Mouse (Mus musculus): ENCODE data around the gene Tgfbr2. TPM values are rescaled to one million over a fixed set of nuclear protein-coding genes. Genes with fewer than 3 reads are reported as not detected.
"Not testable (repeated sequence)": the region's sequence is repeated elsewhere in the genome, so short reads cannot be mapped to it uniquely, and the experiment has no call there.

Gene Tgfbr2
- total and polyA plus RNA-seq, 3 experiments: 19.6 to 46.3 (median 42.8) TPM

GRCm38 (mm10) chr9:116041369-116041768, 133.8 kb downstream of the Tgfbr2 start:
- DNase-seq (ENCODE audit: extremely low read depth): no peak
- H3K4me1 ChIP-seq (ENCODE audit: control insufficient read depth in 1 of 2, insufficient read depth in 2 of 2): no peaks in the 10 kb centered on the region
- H3K27ac ChIP-seq (ENCODE audit: insufficient read depth, low read depth): no peak overlapping the region
- H3K27me3 ChIP-seq (replicated peaks): no peaks in the 10 kb centered on the region
- dilution Hi-C loops (cut with MboI; ENCODE audit: extremely low pct_ligation_motif_present, extremely low pct_unique_long_range_greater_than_20kb, low sequenced_read_pairs): no loop called here
- H3K4me3 ChIP-seq (replicated peaks in 1 of 3; ENCODE audit: low read depth in 2 of 3, low read length in 2 of 3, poor library complexity in 1 of 3): no peak overlapping the region
- no peak overlapping the region for H3K9ac ChIP-seq (ENCODE audit: insufficient read depth, low read depth)
- no peaks in the 10 kb centered on the region for H3K9me3 ChIP-seq (replicated peaks; ENCODE audit: low read length)
- in situ Hi-C loops (cut with MboI; ENCODE audit: low pct_ligation_motif_present, low pct_unique_long_range_greater_than_20kb, low sequenced_read_pairs): loop anchor here (10.0 to 25.0 kb wide), 2 partner anchors 177 to 329 kb away; no protein-coding TSS in a partner anchor
- TF ChIP-seq ZKSCAN1 (IDR thresholded peaks at IDR 0.05; ENCODE audit: borderline replicate concordance, low read depth, low read length): no peak
- no peak for TF ChIP-seq POLR2AphosphoS2 (IDR thresholded peaks at IDR 0.05; ENCODE audit: low read depth, low read length)
- H3K79me2 ChIP-seq (replicated peaks; ENCODE audit: control insufficient read depth, extremely low read depth, insufficient read depth, poor library complexity, severe bottlenecking): no peaks in the 10 kb centered on the region
- H3K36me3 ChIP-seq (replicated peaks in 1 of 2; ENCODE audit: control insufficient read depth in 1 of 2, insufficient read depth in 1 of 2, low read length in 1 of 2): no peaks in the 10 kb centered on the region
- no peak overlapping the region for H3K4me2 ChIP-seq (ENCODE audit: insufficient read depth, low read depth, poor library complexity, severe bottlenecking)

GRCm38 (mm10) chr9:116040852-116041251, 134.3 kb downstream of the Tgfbr2 start:
- in situ Hi-C loops (cut with MboI; ENCODE audit: low pct_ligation_motif_present, low pct_unique_long_range_greater_than_20kb, low sequenced_read_pairs): loop anchor here (10.0 to 25.0 kb wide), 2 partner anchors 176 to 329 kb away; no protein-coding TSS in a partner anchor
- dilution Hi-C loops (cut with MboI; ENCODE audit: extremely low pct_ligation_motif_present, extremely low pct_unique_long_range_greater_than_20kb, low sequenced_read_pairs); H3K36me3 ChIP-seq (replicated peaks in 1 of 2; ENCODE audit: control insufficient read depth in 1 of 2, insufficient read depth in 1 of 2, low read length in 1 of 2): not testable (repeated sequence)

GRCm38 (mm10) chr9:116039981-116040380, 135.2 kb downstream of the Tgfbr2 start:
- no peak for TF ChIP-seq PAX5 (IDR thresholded peaks at IDR 0.05; ENCODE audit: low read length)
- TF ChIP-seq CHD2 (IDR thresholded peaks at IDR 0.05; ENCODE audit: low read length): no peak
- no peak for TF ChIP-seq NELFE (IDR thresholded peaks at IDR 0.05; ENCODE audit: low read depth, low read length)
- TF ChIP-seq ETS1 (conservative IDR thresholded peaks at IDR 0.05; ENCODE audit: low read depth, low read length): no peak
- no peaks in the 10 kb centered on the region for H3K27me3 ChIP-seq (replicated peaks)
- in situ Hi-C loops (cut with MboI; ENCODE audit: low pct_ligation_motif_present, low pct_unique_long_range_greater_than_20kb, low sequenced_read_pairs): loop anchor here (10.0 to 25.0 kb wide), 2 partner anchors 175 to 328 kb away; no protein-coding TSS in a partner anchor
- H3K4me2 ChIP-seq (ENCODE audit: insufficient read depth, low read depth, poor library complexity, severe bottlenecking): no peak overlapping the region
- H3K9ac ChIP-seq (ENCODE audit: insufficient read depth, low read depth): no peak overlapping the region
- no peak overlapping the region for H3K4me3 ChIP-seq (replicated peaks in 1 of 3; ENCODE audit: low read depth in 2 of 3, low read length in 2 of 3, poor library complexity in 1 of 3)
- peaks cover 0 to 3% of the 10 kb centered on the region in 2 experiments; a peak in 1 of 4 replicates for H3K4me1 ChIP-seq (ENCODE audit: control insufficient read depth in 1 of 2, insufficient read depth in 2 of 2)
- no peaks in the 10 kb centered on the region for H3K9me3 ChIP-seq (replicated peaks; ENCODE audit: low read length)
- H3K27ac ChIP-seq (ENCODE audit: insufficient read depth, low read depth): no peak overlapping the region
- H3K36me3 ChIP-seq (replicated peaks in 1 of 2; ENCODE audit: control insufficient read depth in 1 of 2, insufficient read depth in 1 of 2, low read length in 1 of 2): no peaks in the 10 kb centered on the region
- dilution Hi-C loops (cut with MboI; ENCODE audit: extremely low pct_ligation_motif_present, extremely low pct_unique_long_range_greater_than_20kb, low sequenced_read_pairs): no loop called here
- DNase-seq (ENCODE audit: extremely low read depth): no peak
- no peaks in the 10 kb centered on the region for H3K79me2 ChIP-seq (replicated peaks; ENCODE audit: control insufficient read depth, extremely low read depth, insufficient read depth, poor library complexity, severe bottlenecking)

More at GRCm38 (mm10) chr9:116040852-116041251, 134.3 kb downstream of the Tgfbr2 start:
- H3K4me3 ChIP-seq (replicated peaks in 1 of 3; ENCODE audit: low read depth in 2 of 3, low read length in 2 of 3, poor library complexity in 1 of 3); DNase-seq (ENCODE audit: extremely low read depth); H3K4me1 ChIP-seq (ENCODE audit: control insufficient read depth in 1 of 2, insufficient read depth in 2 of 2); H3K27ac ChIP-seq (ENCODE audit: insufficient read depth, low read depth); H3K27me3 ChIP-seq (replicated peaks); H3K9ac ChIP-seq (ENCODE audit: insufficient read depth, low read depth); H3K9me3 ChIP-seq (replicated peaks; ENCODE audit: low read length); H3K4me2 ChIP-seq (ENCODE audit: insufficient read depth, low read depth, poor library complexity, severe bottlenecking); H3K79me2 ChIP-seq (replicated peaks; ENCODE audit: control insufficient read depth, extremely low read depth, insufficient read depth, poor library complexity, severe bottlenecking): not testable (repeated sequence)

- no peak for DNase-seq (ENCODE audit: extremely low read depth)
- no peaks in the 10 kb centered on the region for H3K36me3 ChIP-seq (replicated peaks in 1 of 2; ENCODE audit: control insufficient read depth in 1 of 2, insufficient read depth in 1 of 2, low read length in 1 of 2)
- H3K9me3 ChIP-seq (replicated peaks; ENCODE audit: low read length): no peaks in the 10 kb centered on the region
- H3K4me2 ChIP-seq (ENCODE audit: insufficient read depth, low read depth, poor library complexity, severe bottlenecking): no peak overlapping the region
- H3K79me2 ChIP-seq (replicated peaks; ENCODE audit: control insufficient read depth, extremely low read depth, insufficient read depth, poor library complexity, severe bottlenecking): no peaks in the 10 kb centered on the region
- H3K4me1 ChIP-seq (ENCODE audit: control insufficient read depth in 1 of 2, insufficient read depth in 2 of 2): peaks cover 0 to 3% of the 10 kb centered on the region in 2 experiments; a peak in 1 of 4 replicates
- no peak overlapping the region for H3K4me3 ChIP-seq (replicated peaks in 1 of 3; ENCODE audit: low read depth in 2 of 3, low read length in 2 of 3, poor library complexity in 1 of 3)
- no peaks in the 10 kb centered on the region for H3K27me3 ChIP-seq (replicated peaks)
- H3K27ac ChIP-seq (ENCODE audit: insufficient read depth, low read depth): no peak overlapping the region
- in situ Hi-C loops (cut with MboI; ENCODE audit: low pct_ligation_motif_present, low pct_unique_long_range_greater_than_20kb, low sequenced_read_pairs) (loop anchor here (25.0 kb wide), 1 partner anchor 326 kb away; no protein-coding TSS in a partner anchor), dilution Hi-C loops (cut with MboI; ENCODE audit: extremely low pct_ligation_motif_present, extremely low pct_unique_long_range_greater_than_20kb, low sequenced_read_pairs) (no loop called here)
- H3K9ac ChIP-seq (ENCODE audit: insufficient read depth, low read depth): no peak overlapping the region
- TF ChIP-seq USF1 (IDR thresholded peaks at IDR 0.05; ENCODE audit: low read depth, low read length): no peak
- TF ChIP-seq CTCF (conservative IDR thresholded peaks at IDR 0.05 in 1 of 2, IDR thresholded peaks at IDR 0.05 in 1 of 2; ENCODE audit: low read depth in 2 of 2, low read length in 2 of 2): no peak
- TF ChIP-seq MAZ (IDR thresholded peaks at IDR 0.05; ENCODE audit: low read depth, low read length): no peak
- TF ChIP-seq RCOR1 (conservative IDR thresholded peaks at IDR 0.05; ENCODE audit: low read depth, low read length): no peak
- no peak for TF ChIP-seq JUND (conservative IDR thresholded peaks at IDR 0.05; ENCODE audit: low read depth, low read length)
- no peak for TF ChIP-seq ZMIZ1 (IDR thresholded peaks at IDR 0.05; ENCODE audit: low read depth, low read length)
- no peak for TF ChIP-seq SIN3A (IDR thresholded peaks at IDR 0.05; ENCODE audit: low read length)
- TF ChIP-seq KAT2A (IDR thresholded peaks at IDR 0.05; ENCODE audit: insufficient replicate concordance, low read length): no peak
- no peak for TF ChIP-seq JUN (IDR thresholded peaks at IDR 0.05; ENCODE audit: insufficient read depth, low read depth, low read length)
- no peak for TF ChIP-seq GABPA (IDR thresholded peaks at IDR 0.05; ENCODE audit: insufficient replicate concordance, low read depth, low read length)
- TF ChIP-seq ZKSCAN1 (IDR thresholded peaks at IDR 0.05; ENCODE audit: borderline replicate concordance, low read depth, low read length): no peak
- TF ChIP-seq MAFK (IDR thresholded peaks at IDR 0.05; ENCODE audit: insufficient replicate concordance, low read length): no peak
- TF ChIP-seq MYC (IDR thresholded peaks at IDR 0.05; ENCODE audit: low read depth, low read length): no peak
- TF ChIP-seq POLR2A (IDR thresholded peaks at IDR 0.05; ENCODE audit: low read depth, low read length): no peak
These were observed 136.9 kb downstream of the Tgfbr2 start for GRCm38 (mm10) chr9:116038275-116038674.

Measured in CH12.LX (cell line).